Mouse (Mus musculus) bone marrow, adult 2 months (tissue): ENCODE measurements around the gene Cdk14. TPM values are rescaled to one million over a fixed set of nuclear protein-coding genes. Genes with fewer than 3 reads are reported as not detected.

Source experiments
- H3K27ac ChIP-seq: fragments of 200-500 bp; 2 replicates; pipeline ENCODE4 v1.5.1; 2012; ENCODE audit warnings: low read depth, mild to moderate bottlenecking, control low read depth, inconsistent platforms, low read length; ENCODE audit not compliant: control insufficient read depth, poor library complexity, insufficient read depth
- H3K4me1 ChIP-seq: fragments of 200-500 bp; 2 replicates; pipeline ENCODE4 v1.6.1; 2011; ENCODE audit warnings: low read length; ENCODE audit not compliant: control insufficient read depth, insufficient read depth
- H3K4me3 ChIP-seq: fragments of 200-500 bp; replicated peaks from 2 replicates; pipeline ENCODE3; 2011; ENCODE audit warnings: mild to moderate bottlenecking, low read depth, low read length, control low read depth; ENCODE audit not compliant: control insufficient read depth
- CTCF ChIP-seq: fragments of 200-500 bp; IDR thresholded peaks from 2 replicates; pipeline ENCODE4 v1.5.1; 2011; ENCODE audit warnings: low read length, control low read depth; ENCODE audit not compliant: control insufficient read depth, insufficient read depth
- POLR2A ChIP-seq: fragments of 200-500 bp; IDR thresholded peaks from 2 replicates; pipeline ENCODE4 v1.6.1; 2011; ENCODE audit warnings: low read depth, mild to moderate bottlenecking, control low read depth, low read length, borderline replicate concordance; ENCODE audit not compliant: control insufficient read depth
- WGBS: fragments of 180-500 bp; shearing (Covaris S2); methylation state at CpG from one replicate; pipeline ENCODE4 v1.1.7; 2018; 5-methylcytosine and 5-hydroxymethylcytosine counted together
- polyA plus RNA-seq: library from polyadenylated mRNA; stranded (reverse); fragments of >200 nt; gene quantifications from 2 replicates; pipeline ENCODE4 v1.2.4, GENCODE M21; 2011; ENCODE audit warnings: low replicate concordance; ENCODE audit not compliant: missing spikeins, insufficient read depth, insufficient read length

The Cdk14 gene
- polyA plus RNA-seq, 1 experiment: 1.0 TPM

- Histone ChIP-seq H3K27ac (no peak overlapping the region), H3K4me3 (no peak overlapping the region), H3K4me1 (no peaks in the 10 kb centered on the region)
- 86% methylated on average over 2 of the region's 2 CpGs for WGBS
- TF ChIP-seq POLR2A (no peak), CTCF (no peak)
These were observed 559.0 kb downstream of the Cdk14 start for GRCm38 (mm10) chr5:4861141-4861540.

DNA sequence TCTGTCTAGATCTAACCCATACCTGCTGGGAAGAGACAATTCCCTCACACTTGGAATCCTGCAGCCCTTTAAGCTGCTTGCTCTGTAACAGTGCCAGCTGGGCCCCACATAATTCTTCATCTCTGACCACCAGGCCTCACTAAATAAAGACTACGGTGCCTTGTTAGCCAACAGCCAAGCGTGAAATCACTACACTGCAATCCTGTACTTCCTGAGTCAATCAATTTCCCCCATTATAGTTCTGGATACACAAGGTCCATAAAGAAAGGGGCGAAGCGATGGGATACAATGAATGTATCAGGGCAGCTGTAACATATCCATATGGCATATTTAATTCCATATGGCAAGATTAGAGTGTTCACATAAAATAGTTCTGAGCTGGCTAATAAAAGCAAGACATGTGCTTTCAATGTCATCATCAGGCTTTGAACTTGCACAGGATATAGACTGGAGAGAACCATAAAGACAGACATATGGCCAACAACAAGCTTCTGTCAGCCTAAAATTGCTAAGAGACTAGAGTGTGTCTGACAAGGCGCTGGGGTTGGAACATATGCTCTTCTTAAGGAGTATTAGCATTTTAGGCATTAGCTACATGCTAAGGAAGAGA, 562.0 kb downstream of the Cdk14 start:
- TF ChIP-seq POLR2A (no peak), CTCF (no peak)
- H3K4me3 ChIP-seq: no peak overlapping the region
- H3K27ac ChIP-seq: no peak overlapping the region
- 73% methylated on average over 5 of the region's 5 CpGs for WGBS
- no peaks in the 10 kb centered on the region for H3K4me1 ChIP-seq

DNA sequence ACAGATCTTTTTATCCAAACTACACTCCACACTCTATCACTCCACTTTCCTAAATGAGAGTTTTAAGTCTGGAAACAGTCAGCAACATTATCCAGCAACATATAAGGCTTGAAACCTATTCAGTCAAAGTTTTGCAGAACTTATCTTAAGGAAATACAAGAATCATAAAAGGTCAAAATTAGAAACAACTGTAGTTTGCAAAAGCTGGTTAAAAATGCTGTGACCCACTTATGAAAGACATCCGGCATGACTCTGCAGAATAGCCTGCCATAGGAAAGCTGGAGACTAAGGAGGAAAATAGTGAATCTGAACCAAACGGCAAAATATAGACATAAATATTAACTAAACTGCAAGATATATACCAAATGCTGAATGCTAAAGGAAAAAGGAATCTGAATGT, 566.6 kb downstream of the Cdk14 start:
- WGBS: 44% methylated on average over 2 of the region's 2 CpGs

GRCm38 (mm10) chr5:4852711-4853320, 567.3 kb downstream of the Cdk14 start:
- no peak overlapping the region for H3K4me3 ChIP-seq
- no peak for TF ChIP-seq CTCF
- no peak for TF ChIP-seq POLR2A
- 71% methylated on average over 6 of the region's 6 CpGs for WGBS
- no peak overlapping the region for H3K27ac ChIP-seq
- H3K4me1 ChIP-seq: no peaks in the 10 kb centered on the region

More for the DNA sequence above, 566.6 kb downstream of the Cdk14 start:
- H3K27ac ChIP-seq: no peak overlapping the region
- H3K4me1 ChIP-seq: no peaks in the 10 kb centered on the region
- TF ChIP-seq CTCF: no peak
- TF ChIP-seq POLR2A: no peak
- no peak overlapping the region for H3K4me3 ChIP-seq

DNA sequence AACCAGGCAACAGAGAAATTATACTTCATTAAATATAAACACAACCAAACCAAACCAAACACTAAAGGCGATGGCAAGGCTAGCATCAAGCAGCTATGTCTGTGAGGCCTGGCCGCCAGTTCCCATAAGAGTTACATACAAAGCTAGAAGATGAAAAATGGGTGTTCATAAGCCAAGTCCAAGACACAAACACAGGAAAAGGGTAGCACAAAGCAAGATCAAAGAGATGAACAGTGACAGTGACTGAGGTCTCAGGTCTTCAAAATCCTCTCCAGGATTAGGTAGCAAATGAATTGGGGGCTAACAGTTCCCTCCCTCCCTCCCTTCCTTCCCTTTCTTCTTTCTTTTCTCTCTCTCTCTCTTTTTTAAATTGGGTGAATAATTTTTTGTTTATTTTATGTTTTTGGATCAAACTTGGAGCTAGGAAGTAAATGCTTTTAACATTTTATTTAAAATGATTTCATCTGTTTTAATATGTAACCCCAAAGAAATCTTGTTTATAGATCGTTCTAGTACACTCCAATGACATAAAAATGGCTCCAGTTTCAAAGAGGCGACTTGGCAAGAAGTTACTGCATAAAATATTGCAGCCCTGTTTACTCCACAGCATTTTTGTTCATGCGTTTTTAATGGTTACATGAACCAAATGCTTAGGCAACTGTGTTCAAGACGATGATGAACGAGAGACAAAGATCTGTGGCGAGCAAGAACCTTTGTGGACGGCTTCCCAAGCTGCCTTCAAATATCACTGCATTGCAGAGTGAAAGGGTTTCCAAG, 568.0 kb downstream of the Cdk14 start:
- Histone ChIP-seq H3K4me1 (no peaks in the 10 kb centered on the region), H3K27ac (no peak overlapping the region), H3K4me3 (no peak overlapping the region)
- 80% methylated on average over 9 of the region's 9 CpGs for WGBS
- no peak for TF ChIP-seq POLR2A
- no peak for TF ChIP-seq CTCF

- TF ChIP-seq POLR2A: no peak
- no peak for TF ChIP-seq CTCF
- no peak overlapping the region for H3K4me3 ChIP-seq
- WGBS: 91% methylated on average over 4 of the region's 4 CpGs
- H3K27ac ChIP-seq: no peak overlapping the region
- no peaks in the 10 kb centered on the region for H3K4me1 ChIP-seq
These were observed 568.7 kb downstream of the Cdk14 start for GRCm38 (mm10) chr5:4851245-4851933.

GRCm38 (mm10) chr5:4834819-4835480, 585.2 kb downstream of the Cdk14 start:
- no peak for TF ChIP-seq POLR2A
- no peak for TF ChIP-seq CTCF
- WGBS: 75% methylated on average over 13 of the region's 13 CpGs
- no peaks in the 10 kb centered on the region for H3K4me1 ChIP-seq
- no peak overlapping the region for H3K4me3 ChIP-seq
- no peak overlapping the region for H3K27ac ChIP-seq
